Mouse (Mus musculus) ES-E14 (cell line): ENCODE measurements around the gene Ptpa. TPM values are rescaled to one million over a fixed set of nuclear protein-coding genes. Genes with fewer than 3 reads are reported as not detected.

Source experiments
- DNase-seq: peaks from one replicate; pipeline ENCODE4 v3.0.0-alpha.2; 2013; ENCODE audit warnings: low read depth, low spot score
- H3K27ac ChIP-seq: 2 replicates; pipeline ENCODE4 v1.5.1; 2012; ENCODE audit warnings: low read depth, mild to moderate bottlenecking, low read length, moderate library complexity, mixed read lengths; ENCODE audit not compliant: poor library complexity, insufficient read depth, severe bottlenecking
- H3K36me3 ChIP-seq: 2 replicates; pipeline ENCODE4 v1.6.1; 2012; ENCODE audit warnings: mild to moderate bottlenecking, low read length, moderate library complexity, mixed read lengths; ENCODE audit not compliant: control insufficient read depth, poor library complexity, insufficient read depth, severe bottlenecking
- H3K4me1 ChIP-seq, 2 experiments: fragments of 150-350 bp in 1 of 2; sonication (generic) in 1 of 2; 2 replicates each; pipeline ENCODE4 v1.6.1; 2012; ENCODE audit warnings: low read length in 2 of 2, mild to moderate bottlenecking in 1 of 2, mixed read lengths in 1 of 2; ENCODE audit not compliant: control insufficient read depth in 2 of 2, insufficient read depth in 2 of 2, poor library complexity in 1 of 2
- H3K4me3 ChIP-seq, 2 experiments: fragments of 150-350 bp in 1 of 2; sonication (generic) in 1 of 2; 2 replicates each; pipeline ENCODE4 v1.5.1; 2012; ENCODE audit warnings: low read length in 2 of 2, low read depth in 1 of 2, mild to moderate bottlenecking in 1 of 2, mixed read lengths in 1 of 2; ENCODE audit not compliant: insufficient read depth in 1 of 2, poor library complexity in 1 of 2, severe bottlenecking in 1 of 2
- H3K9ac ChIP-seq: 2 replicates; pipeline ENCODE4 v1.6.1; 2012; ENCODE audit warnings: low read depth, mild to moderate bottlenecking, low read length, mixed read lengths; ENCODE audit not compliant: poor library complexity, insufficient read depth, severe bottlenecking
- H3K9me3 ChIP-seq: fragments of 150-350 bp; sonication (generic); 2 replicates; pipeline ENCODE4 v1.6.1; 2012; ENCODE audit warnings: low read depth, mild to moderate bottlenecking, low read length; ENCODE audit not compliant: control insufficient read depth, insufficient read depth
- CHD2 ChIP-seq: IDR thresholded peaks from 2 replicates; pipeline ENCODE4 v1.6.1; 2014; ENCODE audit warnings: mild to moderate bottlenecking, low read depth, low read length, inconsistent platforms
- HCFC1 ChIP-seq: IDR thresholded peaks from 2 replicates; pipeline ENCODE4 v1.6.1; 2012; ENCODE audit warnings: low read length, inconsistent platforms, borderline replicate concordance; ENCODE audit not compliant: insufficient read depth
- MAFK ChIP-seq: IDR thresholded peaks from 2 replicates; pipeline ENCODE4 v1.6.1; 2014; ENCODE audit warnings: mild to moderate bottlenecking, low read depth, low read length, inconsistent platforms; ENCODE audit not compliant: insufficient read depth
- ZC3H11A ChIP-seq: IDR thresholded peaks from 2 replicates; pipeline ENCODE4 v1.6.1; 2012; ENCODE audit warnings: low read depth, mild to moderate bottlenecking, inconsistent platforms, low read length, borderline replicate concordance
- ZNF384 ChIP-seq: IDR thresholded peaks from 2 replicates; pipeline ENCODE4 v1.6.1; 2012; ENCODE audit warnings: low read depth, low read length, inconsistent platforms
- in situ Hi-C, 2 experiments: fragments of 600-800 bp; cut with MboI; formaldehyde crosslinking; loops; one replicate each; pipeline ENCODE4 v1.15.1; 2025; ENCODE audit warnings: low sequenced_read_pairs in 2 of 2, inconsistent platforms in 1 of 2; ENCODE audit not compliant: unreplicated experiment in 2 of 2
- total RNA-seq: library from RNA; depleted of rRNA; stranded (reverse); fragments of 300-350 nt; gene quantifications from 2 replicates; pipeline ENCODE4 v1.2.3, GENCODE M21; 2012

Gene Ptpa
- total RNA-seq, 1 experiment, result 97.9 TPM

DNA sequence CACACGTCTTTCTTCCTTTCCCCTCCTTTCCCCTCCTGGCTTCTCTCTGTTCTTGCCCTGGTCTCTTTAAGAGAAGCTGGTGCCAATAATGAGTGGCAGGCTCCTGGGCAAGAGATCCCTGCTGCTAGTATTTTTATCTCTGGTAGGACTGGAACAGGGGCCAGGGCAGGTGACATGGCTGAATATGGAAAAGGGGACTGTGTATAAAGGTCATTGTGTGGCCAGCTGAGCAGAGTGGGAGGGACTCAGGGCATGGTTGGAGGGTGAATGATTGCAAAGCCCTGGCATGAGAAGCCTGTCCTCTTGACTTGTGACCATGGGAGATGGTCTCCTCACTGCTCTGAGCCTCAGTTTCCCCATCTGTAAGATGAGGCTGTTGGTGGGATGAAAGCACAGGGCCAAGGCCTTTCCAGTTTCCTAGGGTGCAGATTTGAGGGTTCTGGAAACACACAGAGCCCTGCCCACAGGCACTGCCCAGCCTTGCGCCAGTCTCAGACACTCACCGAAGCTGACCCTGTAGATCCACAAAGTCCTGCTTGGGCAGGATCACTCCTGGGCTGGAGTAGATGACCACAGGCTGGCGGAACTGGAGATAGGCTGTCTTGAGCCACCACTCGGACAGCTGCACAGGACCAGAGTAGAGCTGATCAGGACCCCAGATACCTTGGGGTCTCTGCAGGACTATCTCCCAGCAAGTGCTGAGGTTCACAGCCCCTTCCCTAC is 6.2 kb upstream of the Ptpa start:
- no peak overlapping the region for H3K9ac ChIP-seq
- H3K4me1 ChIP-seq, result peaks cover 0 to 10% of the 10 kb centered on the region in 2 experiments; a peak in 2 of 4 replicates
- H3K9me3 ChIP-seq, result no peaks in the 10 kb centered on the region
- H3K4me3 ChIP-seq, result no peak overlapping the region
- no peak for DNase-seq
- no peak overlapping the region for H3K27ac ChIP-seq
- TF ChIP-seq ZC3H11A, result no peak
- no peak for TF ChIP-seq ZNF384
- no peak for TF ChIP-seq CHD2
- TF ChIP-seq HCFC1, result no peak
- no peak for TF ChIP-seq MAFK
- in situ Hi-C loops, result no loop called here
- H3K36me3 ChIP-seq, result peaks cover 5% of the 10 kb centered on the region; the same call in 1 of the 2 replicates

- no peak overlapping the region for H3K4me3 ChIP-seq
- in situ Hi-C loops, result no loop called here
- DNase-seq, result no peak
- H3K4me1 ChIP-seq, result peaks cover 0 to 4% of the 10 kb centered on the region in 2 experiments; a peak in 3 of 4 replicates
- no peak overlapping the region for H3K27ac ChIP-seq
- H3K9me3 ChIP-seq, result no peaks in the 10 kb centered on the region
- peaks cover 3% of the 10 kb centered on the region; the same call in 1 of the 2 replicates for H3K36me3 ChIP-seq
- H3K9ac ChIP-seq, result no peak overlapping the region
- TF ChIP-seq HCFC1, result no peak
- TF ChIP-seq ZC3H11A, result no peak
- no peak for TF ChIP-seq ZNF384
- no peak for TF ChIP-seq MAFK
- no peak for TF ChIP-seq CHD2
Measured at GRCm38 (mm10) chr2:30413038-30413973, 2.5 kb upstream of the Ptpa start.

- Histone ChIP-seq H3K9me3 (no peaks in the 10 kb centered on the region), H3K4me1 (peaks cover 0 to 10% of the 10 kb centered on the region in 2 experiments; a peak in 3 of 4 replicates), H3K27ac (no peak overlapping the region), H3K9ac (no peak overlapping the region), H3K36me3 (peaks cover 3% of the 10 kb centered on the region; the same call in 1 of the 2 replicates), H3K4me3 (no peak overlapping the region)
- in situ Hi-C loops, result no loop called here
- TF ChIP-seq ZC3H11A (no peak), MAFK (no peak), ZNF384 (no peak), CHD2 (no peak), HCFC1 (no peak)
- DNase-seq, result no peak
Measured at GRCm38 (mm10) chr2:30414101-30414500, 1.7 kb upstream of the Ptpa start.

GRCm38 (mm10) chr2:30414681-30415080 is 1.2 kb upstream of the Ptpa start:
- H3K27ac ChIP-seq, result no peak overlapping the region
- in situ Hi-C loops, result no loop called here
- DNase-seq, result no peak

More at GRCm38 (mm10) chr2:30414681-30415080, 1.2 kb upstream of the Ptpa start:
- H3K9ac ChIP-seq, result peak overlapping the region; percentile 39; the same call in 1 of the 2 replicates
- no peaks in the 10 kb centered on the region for H3K9me3 ChIP-seq
- peak overlapping the region; percentile 72 to 76 for H3K4me3 ChIP-seq
- peaks cover 3% of the 10 kb centered on the region; the same call in 1 of the 2 replicates for H3K36me3 ChIP-seq
- TF ChIP-seq ZNF384 (no peak), MAFK (no peak), CHD2 (no peak), HCFC1 (no peak), ZC3H11A (no peak)
- H3K4me1 ChIP-seq, result peaks cover 0 to 10% of the 10 kb centered on the region in 2 experiments; a peak in 3 of 4 replicates
